In the genomic region with DNA sequence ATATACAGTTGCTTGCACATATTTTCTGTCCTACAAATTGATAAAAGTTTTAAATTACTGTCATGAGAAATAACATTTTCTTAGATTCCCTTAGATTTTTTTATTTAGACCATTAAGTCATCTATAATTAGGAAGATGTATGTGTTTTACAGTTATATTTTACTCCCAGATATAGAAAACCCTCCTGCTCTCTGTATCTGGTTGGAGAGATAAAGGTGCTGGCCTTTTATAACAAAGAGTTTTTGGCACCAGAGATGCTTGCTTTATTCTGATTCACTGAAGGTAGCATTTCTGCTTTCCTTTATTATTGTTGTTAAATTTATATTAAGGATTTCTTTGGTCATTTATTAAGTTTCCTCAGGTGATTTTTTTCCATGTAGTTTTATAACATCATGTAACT, we compare ENCODE assay signal across 30 mouse cellular contexts.
"Had no signal": no experiment of that assay in that cellular context is flagged by ENCODE, and none has a peak within 500 bp of the region (broad histone marks: within the 10 kb centered on the region; RNA-seq: fewer than 3 reads in every experiment).

No protein-coding gene starts in this region.

- H3K27me3 ChIP-seq: heart, embryonic 12.5 days; heart, embryonic 13.5 days; heart, embryonic 15.5 days; hindbrain, embryonic 12.5 days; hindbrain, embryonic 13.5 days; hindbrain, embryonic 15.5 days; intestine, embryonic 15.5 days; kidney, embryonic 15.5 days had no signal

- H3K27ac ChIP-seq: heart, embryonic 13.5 days; heart, embryonic 15.5 days; hindbrain, embryonic 10.5 days; hindbrain, embryonic 12.5 days; hindbrain, embryonic 13.5 days; hindbrain, embryonic 14.5 days; hindbrain, embryonic 15.5 days; hindbrain, postnatal 0 days; intestine, embryonic 15.5 days; kidney, embryonic 15.5 days; kidney, postnatal 0 days; layer of hippocampus, adult 2 months; left cerebral cortex, adult 2 months had no signal

- H3K9me3 ChIP-seq: heart, embryonic 12.5 days; heart, embryonic 13.5 days; heart, embryonic 15.5 days; hindbrain, embryonic 10.5 days; hindbrain, embryonic 12.5 days; hindbrain, embryonic 13.5 days; hindbrain, embryonic 15.5 days; intestine, embryonic 15.5 days; kidney, embryonic 15.5 days had no signal

- H3K4me1 ChIP-seq: heart, embryonic 12.5 days; heart, embryonic 13.5 days; heart, embryonic 15.5 days; hindbrain, embryonic 10.5 days; hindbrain, embryonic 12.5 days; hindbrain, embryonic 13.5 days; hindbrain, embryonic 15.5 days; intestine, embryonic 15.5 days; kidney, embryonic 15.5 days had no signal

- H3K4me3 ChIP-seq: heart, embryonic 12.5 days; heart, embryonic 13.5 days; heart, embryonic 15.5 days; hindbrain, embryonic 10.5 days; hindbrain, embryonic 12.5 days; hindbrain, embryonic 13.5 days; hindbrain, embryonic 15.5 days; intestine, embryonic 15.5 days; kidney, embryonic 15.5 days; layer of hippocampus, adult 2 months; left cerebral cortex, adult 2 months had no signal

- DNase-seq: heart, postnatal 10 days; heart, postnatal 14 days; heart, postnatal 36 days; heart, postnatal 4 days; kidney, adult 11 months; kidney, adult 18-20 months; kidney, adult 2 months; kidney, adult 8-10 months; kidney, adult 9 months; kidney, postnatal 10 days; kidney, postnatal 14 days; kidney, postnatal 25 days; kidney, postnatal 36 days; kidney, postnatal 4 days; layer of hippocampus, adult 9-11 months; layer of hippocampus, postnatal 36 days had no signal

- H3K36me3 ChIP-seq: heart, embryonic 12.5 days; heart, embryonic 13.5 days; heart, embryonic 15.5 days; hindbrain, embryonic 10.5 days; hindbrain, embryonic 12.5 days; hindbrain, embryonic 13.5 days; hindbrain, embryonic 15.5 days; intestine, embryonic 15.5 days; kidney, embryonic 15.5 days had no signal

- H3K9ac ChIP-seq: heart, embryonic 12.5 days; heart, embryonic 13.5 days; heart, embryonic 15.5 days; hindbrain, embryonic 12.5 days; hindbrain, embryonic 13.5 days; hindbrain, embryonic 14.5 days; hindbrain, embryonic 15.5 days; intestine, embryonic 15.5 days; kidney, embryonic 15.5 days had no signal
